Mouse (Mus musculus) embryonic facial prominence, embryonic 12.5 days (tissue): ENCODE results near the gene Cmtm8. TPM values are rescaled to one million over a fixed set of nuclear protein-coding genes. Genes with fewer than 3 reads are reported as not detected.

Experiments
- ATAC-seq: fragments of 200-750 bp; cut with Nextera tagmentation; 2 replicates; pipeline ENCODE4 v1.8.0; 2017; ENCODE audit not compliant: insufficient number of reproducible peaks, insufficient read depth, low FRiP score, low TSS enrichment
- H3K27ac ChIP-seq: fragments of 300-500 bp; sonication (generic); 2 replicates; pipeline ENCODE4 v1.5.1; 2016; ENCODE audit warnings: mild to moderate bottlenecking
- H3K27me3 ChIP-seq: fragments of 300-500 bp; sonication (generic); 2 replicates; pipeline ENCODE4 v1.6.1; 2016; ENCODE audit warnings: mild to moderate bottlenecking, moderate library complexity
- H3K36me3 ChIP-seq: fragments of 300-500 bp; sonication (generic); 2 replicates; pipeline ENCODE4 v1.6.1; 2016; ENCODE audit warnings: mild to moderate bottlenecking
- H3K4me1 ChIP-seq: fragments of 300-500 bp; sonication (generic); 2 replicates; pipeline ENCODE4 v1.6.1; 2016
- H3K4me2 ChIP-seq: fragments of 300-500 bp; sonication (generic); replicated peaks from 2 replicates; pipeline ENCODE4 v1.6.1; 2016; ENCODE audit warnings: mild to moderate bottlenecking, moderate library complexity
- H3K4me3 ChIP-seq: fragments of 300-500 bp; sonication (generic); 2 replicates; pipeline ENCODE4 v1.5.1; 2016; ENCODE audit warnings: mild to moderate bottlenecking
- H3K9ac ChIP-seq: fragments of 300-500 bp; sonication (generic); 2 replicates; pipeline ENCODE4 v1.6.1; 2016; ENCODE audit warnings: mild to moderate bottlenecking, moderate library complexity
- H3K9me3 ChIP-seq: fragments of 300-500 bp; sonication (generic); 2 replicates; pipeline ENCODE4 v1.6.1; 2016; ENCODE audit warnings: mild to moderate bottlenecking, moderate library complexity
- WGBS: fragments of 180-500 bp; shearing (Covaris S2); methylation state at CpG from one replicate; pipeline ENCODE4 v1.1.7; 2016; 5-methylcytosine and 5-hydroxymethylcytosine counted together
- polyA plus RNA-seq: library from polyadenylated mRNA; unstranded; fragments of >200 nt; fragmentation: Nextera tagmentation; extraction: Ambion mirVana; gene quantifications from 2 replicates; pipeline ENCODE4 v1.2.1, GENCODE M21; 2016

Gene Cmtm8
- 14.2 and 18.6 TPM in 2 replicates for polyA plus RNA-seq

DNA sequence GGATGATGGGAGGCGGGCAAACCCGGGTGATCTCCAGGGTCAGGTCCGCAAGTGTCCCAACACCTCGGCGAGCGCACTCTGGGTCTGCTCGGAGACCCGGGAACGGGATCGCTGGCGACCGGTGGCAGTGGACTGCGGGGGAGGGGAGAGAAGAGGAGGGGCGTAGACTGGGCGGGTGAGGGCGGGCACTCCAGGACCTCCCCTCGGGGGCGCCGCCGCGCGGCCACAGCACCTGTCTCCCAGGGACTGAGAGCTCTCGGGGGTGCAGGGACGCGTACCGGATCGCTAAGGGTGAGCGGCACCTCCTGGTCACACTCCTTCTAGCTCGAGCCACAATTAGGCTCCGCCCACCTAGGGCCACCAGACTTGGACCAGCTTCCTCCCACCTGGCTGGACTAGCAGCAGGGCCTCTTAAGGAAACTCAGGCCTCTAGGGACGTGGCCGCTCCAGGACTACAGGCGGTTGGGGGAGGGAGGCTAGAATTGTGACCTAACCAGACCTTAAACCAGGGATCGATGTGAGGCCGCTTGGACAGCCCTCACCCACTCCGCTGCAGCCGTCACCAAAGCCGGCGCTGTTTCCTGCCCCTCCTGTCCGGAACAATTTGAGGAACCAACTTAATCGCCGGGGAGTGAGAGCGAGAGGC is at the start of gene Cmtm8:
Gene Cmtm8 (minus strand): TSS at position 140 of the 646 bp plus-strand sequence.
- Histone ChIP-seq H3K9ac (peak within 1 kb of the TSS; percentile 63), H3K27ac (0 out of 2 replicates have a peak within 1 kb of the TSS, but pooled peaks have one; percentile 12), H3K4me1 (peaks cover 5% of the 10 kb centered on the region; the same call in 1 of the 2 replicates), H3K4me2 (peak within 1 kb of the TSS; percentile 94), H3K27me3 (0 out of 2 replicates have a peak, but pooled peaks cover 14% of the 10 kb centered on the region), H3K4me3 (peak within 1 kb of the TSS; percentile 69), H3K36me3 (no peaks in the 10 kb centered on the region), H3K9me3 (no peaks in the 10 kb centered on the region)
- WGBS, result under 1% methylated on average over 33 of the region's 43 CpGs
- ATAC-seq, result peak; percentile 63

DNA sequence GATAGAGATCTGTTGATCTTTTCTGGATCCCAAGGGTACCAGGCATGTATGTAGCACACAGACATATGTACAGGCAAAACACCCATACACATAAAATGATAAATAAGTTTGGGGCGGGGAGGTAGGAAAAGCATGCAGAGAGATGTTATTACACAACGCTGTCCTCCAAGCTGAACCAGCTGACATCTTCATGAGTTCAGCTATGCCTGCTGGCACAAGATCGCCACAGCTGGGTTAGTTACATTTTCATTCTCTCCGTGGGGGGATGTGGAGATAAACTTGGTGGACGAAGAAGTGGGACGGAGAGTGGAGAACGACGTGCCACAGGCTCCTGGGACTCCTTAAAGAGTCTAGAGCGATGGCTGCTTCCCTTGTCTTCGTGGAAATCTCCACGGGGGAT is 49.0 kb upstream of the Cmtm8 start:
- no peak overlapping the region for H3K9ac ChIP-seq
- no peak overlapping the region for H3K4me3 ChIP-seq
- H3K4me1 ChIP-seq, result no peaks in the 10 kb centered on the region
- H3K4me2 ChIP-seq, result no peak overlapping the region
- ATAC-seq, result no peak
- no peaks in the 10 kb centered on the region for H3K36me3 ChIP-seq
- H3K27me3 ChIP-seq, result no peaks in the 10 kb centered on the region
- no peak overlapping the region for H3K27ac ChIP-seq
- no peaks in the 10 kb centered on the region for H3K9me3 ChIP-seq
- 89% methylated on average over 11 of the region's 11 CpGs for WGBS

DNA sequence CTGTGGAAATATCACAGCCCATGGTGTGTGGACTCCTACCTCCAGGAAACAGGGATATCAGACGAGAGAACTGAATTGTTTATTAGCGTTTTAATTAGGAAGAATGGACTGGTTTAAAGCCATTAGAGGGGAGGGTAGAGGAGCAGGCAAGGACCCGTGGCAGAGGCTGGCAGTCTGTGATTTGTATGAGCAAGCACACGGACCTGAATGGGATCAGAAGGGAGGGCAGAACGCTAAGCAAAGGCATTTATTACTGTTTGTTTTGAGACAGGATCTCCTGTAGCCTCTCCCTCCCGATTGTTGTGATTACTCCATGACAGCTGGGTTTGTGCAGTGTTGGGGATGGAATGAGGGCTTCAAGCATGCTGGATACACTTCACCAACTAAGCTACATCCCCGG is 46.4 kb upstream of the Cmtm8 start:
- Histone ChIP-seq H3K9me3 (no peaks in the 10 kb centered on the region), H3K36me3 (no peaks in the 10 kb centered on the region), H3K4me3 (no peak overlapping the region), H3K9ac (no peak overlapping the region), H3K4me1 (no peaks in the 10 kb centered on the region), H3K27ac (no peak overlapping the region), H3K27me3 (no peaks in the 10 kb centered on the region), H3K4me2 (no peak overlapping the region)
- 46% methylated on average over 7 of the region's 7 CpGs for WGBS
- ATAC-seq, result no peak

DNA sequence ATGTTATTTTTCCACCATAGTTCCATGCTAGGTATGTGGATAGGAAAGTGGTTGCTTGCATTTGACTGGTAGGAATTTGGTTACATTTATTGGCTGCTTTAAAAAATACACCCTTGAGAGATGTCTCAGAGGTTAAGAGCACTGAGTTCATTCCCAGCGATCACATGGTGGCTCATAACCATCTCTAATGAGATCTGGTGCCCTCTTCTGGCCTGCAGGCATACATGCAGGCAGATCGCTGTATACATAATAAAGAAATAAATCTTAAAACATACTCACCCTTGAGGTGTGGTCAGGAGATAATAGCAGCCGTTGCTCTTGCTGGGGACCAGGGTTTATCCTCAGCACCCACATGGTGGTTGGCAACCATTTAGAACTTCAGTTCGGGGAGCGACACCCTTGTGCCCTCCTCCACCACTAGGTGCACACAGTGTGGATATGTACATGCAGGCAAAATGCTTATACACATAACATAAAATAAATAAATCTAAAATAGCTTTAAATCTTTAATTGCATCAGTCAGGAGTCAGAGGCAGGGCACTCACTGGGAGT is 45.0 kb upstream of the Cmtm8 start:
- Histone ChIP-seq H3K4me3 (no peak overlapping the region), H3K4me2 (no peak overlapping the region), H3K4me1 (no peaks in the 10 kb centered on the region), H3K36me3 (no peaks in the 10 kb centered on the region), H3K9me3 (no peaks in the 10 kb centered on the region), H3K27ac (no peak overlapping the region), H3K27me3 (no peaks in the 10 kb centered on the region), H3K9ac (no peak overlapping the region)
- 88% methylated on average over 5 of the region's 5 CpGs for WGBS
- ATAC-seq, result no peak

DNA sequence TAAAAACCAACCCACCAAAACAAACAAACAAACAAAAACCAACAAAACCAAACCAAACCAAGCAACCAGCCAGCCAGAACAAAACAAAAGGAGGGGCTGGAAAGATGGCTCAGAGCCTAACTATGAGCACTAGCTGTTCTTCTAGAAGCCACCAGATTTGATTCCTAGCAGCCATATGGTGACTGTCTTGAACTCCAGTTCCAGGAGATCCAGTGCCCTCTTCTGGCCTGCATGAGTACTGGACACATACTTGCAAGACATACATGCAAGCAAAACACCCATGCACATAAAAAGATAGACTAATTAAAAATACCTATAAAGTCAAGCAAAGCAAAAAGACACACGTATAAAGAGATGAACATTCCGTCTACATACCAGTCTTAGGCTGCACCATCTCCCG is 43.7 kb upstream of the Cmtm8 start:
- ATAC-seq, result no peak
- no peaks in the 10 kb centered on the region for H3K36me3 ChIP-seq
- no peak overlapping the region for H3K27ac ChIP-seq
- H3K9ac ChIP-seq, result no peak overlapping the region
- H3K27me3 ChIP-seq, result no peaks in the 10 kb centered on the region
- H3K9me3 ChIP-seq, result no peaks in the 10 kb centered on the region
- 92% methylated on average over 3 of the region's 3 CpGs for WGBS
- H3K4me2 ChIP-seq, result no peak overlapping the region
- H3K4me1 ChIP-seq, result no peaks in the 10 kb centered on the region
- H3K4me3 ChIP-seq, result no peak overlapping the region

DNA sequence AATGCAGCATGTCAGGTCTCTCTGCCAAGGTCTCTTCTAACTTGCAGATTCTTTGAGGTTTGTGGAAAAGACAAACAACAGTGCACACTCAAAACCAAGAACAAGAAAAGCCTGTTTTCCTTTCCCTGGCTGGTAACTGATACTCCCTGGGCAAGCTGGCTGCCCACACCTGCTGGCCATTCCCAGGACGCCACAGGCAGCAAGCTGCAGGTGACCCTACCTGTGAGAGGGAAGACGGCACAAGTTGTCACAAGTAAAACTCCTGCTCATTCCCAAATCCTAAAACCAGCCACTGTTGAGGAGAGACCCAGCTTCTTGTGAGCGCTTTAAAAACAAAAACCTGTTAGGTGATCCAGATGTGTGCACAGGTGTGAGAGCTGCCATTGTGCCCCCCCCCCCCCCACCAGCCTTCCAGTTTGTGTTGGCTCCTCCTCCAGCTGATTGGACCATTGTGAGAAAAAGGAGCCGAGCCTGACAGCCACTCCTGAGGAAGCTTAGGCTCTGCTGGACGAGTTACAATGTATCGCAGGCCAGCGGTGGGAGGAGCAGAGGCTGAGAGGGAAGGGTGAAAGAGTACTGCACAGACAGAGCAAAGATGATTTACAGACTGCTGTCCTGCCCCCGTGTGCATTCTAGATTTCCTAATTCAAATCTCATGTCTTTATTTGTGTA is 42.2 kb upstream of the Cmtm8 start:
- H3K4me2 ChIP-seq, result 0 out of 2 replicates have a peak overlapping the region, but pooled peaks have one; percentile 0
- no peak for ATAC-seq
- no peaks in the 10 kb centered on the region for H3K9me3 ChIP-seq
- no peak overlapping the region for H3K9ac ChIP-seq
- no peaks in the 10 kb centered on the region for H3K27me3 ChIP-seq
- H3K36me3 ChIP-seq, result no peaks in the 10 kb centered on the region
- H3K27ac ChIP-seq, result no peak overlapping the region
- no peak overlapping the region for H3K4me3 ChIP-seq
- WGBS, result 26% methylated on average over 8 of the region's 8 CpGs
- H3K4me1 ChIP-seq, result no peaks in the 10 kb centered on the region

DNA sequence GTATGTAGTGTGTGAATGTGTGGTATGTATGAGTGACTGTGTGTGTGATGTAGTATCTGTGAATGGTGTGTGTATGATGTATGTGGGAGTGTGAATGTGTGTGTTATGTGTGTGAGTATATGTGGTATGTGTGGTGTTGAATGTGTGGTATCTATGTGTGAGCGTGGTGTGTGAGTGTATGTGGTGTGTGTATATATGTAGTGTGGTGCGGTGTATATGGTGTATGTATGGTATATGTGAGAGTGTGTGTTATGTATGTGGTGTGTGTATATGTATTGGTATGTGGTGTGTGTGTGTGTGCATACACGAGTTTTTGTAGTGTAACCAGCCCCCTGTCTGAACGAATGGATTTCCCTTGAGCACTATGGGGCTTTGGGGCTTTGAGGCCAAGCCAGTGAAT is 41.6 kb upstream of the Cmtm8 start:
- 72% methylated on average over 4 of the region's 4 CpGs for WGBS
- Histone ChIP-seq H3K36me3 (no peaks in the 10 kb centered on the region), H3K9me3 (no peaks in the 10 kb centered on the region), H3K27ac (0 out of 2 replicates have a peak overlapping the region, but pooled peaks have one; percentile 30), H3K27me3 (no peaks in the 10 kb centered on the region), H3K4me1 (no peaks in the 10 kb centered on the region), H3K4me3 (no peak overlapping the region), H3K4me2 (no peak overlapping the region), H3K9ac (no peak overlapping the region)
- 0 out of 2 replicates have a peak, but pooled peaks have one; percentile 41 for ATAC-seq

DNA sequence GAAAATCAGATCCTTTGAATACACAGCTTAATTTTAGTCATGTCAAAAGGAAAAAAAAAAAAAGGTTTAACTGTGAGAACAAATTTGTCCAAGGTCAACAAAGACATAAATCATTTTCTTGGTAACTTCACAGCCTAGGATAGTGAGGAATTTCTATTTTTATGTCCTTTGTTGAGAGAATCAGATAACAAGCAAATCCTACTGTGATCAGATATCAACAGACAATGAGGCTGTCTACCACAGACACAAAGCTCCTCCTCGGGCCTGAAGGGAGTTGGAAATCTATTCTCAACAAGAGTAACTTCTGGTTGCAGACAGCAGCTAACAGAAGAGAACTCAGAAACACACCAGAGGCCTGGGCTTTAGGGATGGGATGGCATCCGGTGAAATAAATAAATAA is 38.0 kb upstream of the Cmtm8 start:
- ATAC-seq, result no peak
- 82% methylated on average over 2 of the region's 2 CpGs for WGBS
- no peaks in the 10 kb centered on the region for H3K4me1 ChIP-seq
- no peaks in the 10 kb centered on the region for H3K27me3 ChIP-seq
- no peaks in the 10 kb centered on the region for H3K36me3 ChIP-seq
- no peaks in the 10 kb centered on the region for H3K9me3 ChIP-seq
- H3K4me3 ChIP-seq, result no peak overlapping the region
- H3K4me2 ChIP-seq, result no peak overlapping the region
- no peak overlapping the region for H3K9ac ChIP-seq
- H3K27ac ChIP-seq, result no peak overlapping the region

DNA sequence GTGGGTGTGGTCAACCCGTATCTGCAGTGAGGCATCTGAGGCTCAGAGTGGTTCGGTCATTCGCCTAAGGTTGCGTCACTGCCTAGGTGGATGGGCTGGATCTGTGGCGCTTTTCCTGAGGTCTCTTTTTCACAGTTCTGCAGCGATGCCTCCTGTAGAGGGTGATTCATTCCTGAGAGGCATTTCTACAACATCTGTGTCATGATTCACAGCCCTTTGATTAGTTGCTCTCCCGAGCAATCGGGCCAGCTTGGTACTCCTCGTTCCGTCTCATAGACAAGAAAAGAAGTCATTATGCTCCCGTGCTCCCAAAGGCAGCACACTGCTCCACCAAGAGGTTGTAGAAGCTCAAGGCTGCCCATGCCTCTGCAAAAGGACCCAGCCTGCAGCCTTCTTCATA is 11.4 kb upstream of the Cmtm8 start:
- Histone ChIP-seq H3K4me3 (no peak overlapping the region), H3K27ac (no peak overlapping the region), H3K27me3 (peaks cover 4% of the 10 kb centered on the region; the same call in 1 of the 2 replicates), H3K36me3 (no peaks in the 10 kb centered on the region), H3K9ac (no peak overlapping the region), H3K4me1 (no peaks in the 10 kb centered on the region), H3K9me3 (no peaks in the 10 kb centered on the region), H3K4me2 (no peak overlapping the region)
- ATAC-seq, result no peak
- WGBS, result 76% methylated on average over 11 of the region's 11 CpGs

DNA sequence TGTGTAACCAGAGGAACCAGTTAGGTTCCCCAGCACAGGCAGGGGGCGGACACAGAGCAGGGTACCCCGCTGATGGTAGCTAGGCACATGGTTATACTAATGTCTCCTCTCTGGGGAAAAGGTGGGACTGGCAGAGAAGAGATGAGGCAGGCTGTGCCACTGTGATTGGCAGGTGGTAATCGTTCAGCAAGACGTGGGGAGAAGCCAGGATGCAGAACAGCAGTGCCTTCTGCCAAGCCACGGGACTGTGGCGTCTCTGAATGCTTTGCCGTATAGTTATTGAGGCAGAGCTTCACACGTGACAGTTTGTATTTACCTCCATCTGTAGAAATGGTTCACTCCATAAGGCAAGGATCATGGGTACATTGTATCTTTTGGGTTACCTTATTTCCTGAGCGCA is 10.7 kb upstream of the Cmtm8 start:
- Histone ChIP-seq H3K4me1 (no peaks in the 10 kb centered on the region), H3K4me3 (no peak overlapping the region), H3K27ac (no peak overlapping the region), H3K9ac (no peak overlapping the region), H3K27me3 (peaks cover 4% of the 10 kb centered on the region; the same call in 1 of the 2 replicates), H3K9me3 (no peaks in the 10 kb centered on the region), H3K4me2 (no peak overlapping the region), H3K36me3 (no peaks in the 10 kb centered on the region)
- no peak for ATAC-seq
- 72% methylated on average over 9 of the region's 9 CpGs for WGBS

DNA sequence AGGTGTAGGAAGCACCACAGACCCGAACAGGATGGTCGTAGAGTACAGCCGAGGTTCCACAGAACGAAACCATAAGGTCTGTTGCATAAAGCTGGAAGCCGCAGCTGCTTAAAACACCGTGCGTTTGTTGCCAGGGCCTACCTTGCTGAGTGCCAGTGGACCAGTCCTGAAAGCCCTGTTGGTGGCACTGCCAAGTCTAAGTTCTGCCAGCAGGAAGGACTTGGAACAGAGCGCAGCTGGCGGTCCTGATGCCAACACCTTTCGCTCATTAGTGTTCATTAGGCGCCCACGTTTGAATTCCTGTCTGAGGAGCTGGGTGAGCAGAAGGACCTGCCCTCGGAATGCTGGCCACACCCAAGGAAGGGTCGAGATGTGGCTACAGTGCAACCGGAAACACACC is 9.4 kb upstream of the Cmtm8 start:
- ATAC-seq, result no peak
- Histone ChIP-seq H3K27me3 (peaks cover 4% of the 10 kb centered on the region; the same call in 1 of the 2 replicates), H3K4me1 (no peaks in the 10 kb centered on the region), H3K4me2 (no peak overlapping the region), H3K27ac (no peak overlapping the region), H3K9ac (no peak overlapping the region), H3K9me3 (no peaks in the 10 kb centered on the region), H3K36me3 (no peaks in the 10 kb centered on the region), H3K4me3 (no peak overlapping the region)
- WGBS, result 84% methylated on average over 15 of the region's 15 CpGs
